ENCODE assay signal across 17 mouse cellular contexts in the genomic region with DNA sequence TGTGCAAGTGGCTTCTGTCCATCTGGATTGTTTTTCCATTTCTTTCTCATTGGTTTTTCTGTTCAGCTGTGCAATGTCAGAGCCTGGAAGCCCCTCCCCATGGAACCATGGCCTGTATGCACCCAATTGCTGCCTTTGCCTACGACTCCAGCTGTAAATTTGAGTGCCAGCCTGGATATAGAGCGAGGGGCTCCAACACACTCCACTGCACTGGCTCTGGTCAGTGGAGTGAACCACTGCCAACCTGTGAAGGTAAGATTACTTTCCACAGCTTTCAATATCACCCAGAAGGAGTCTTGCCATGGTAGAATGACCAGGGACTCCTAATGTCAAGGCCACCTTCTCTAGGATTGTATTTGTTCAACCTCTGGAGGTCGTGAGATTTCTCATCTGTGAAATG. TPM values are rescaled to one million over a fixed set of nuclear protein-coding genes. Genes with fewer than 3 reads are reported as not detected.
"Had no signal": no experiment of that assay in that cellular context is flagged by ENCODE, and none has a peak within 500 bp of the region (broad histone marks: within the 10 kb centered on the region; RNA-seq: fewer than 3 reads in every experiment).

No protein-coding gene starts in this region.

- H3K4me1 ChIP-seq: neural tube, embryonic 15.5 days; stomach, embryonic 15.5 days had no signal

- DNase-seq: retina, postnatal 1 day; right cerebral cortex, adult 18-20 months; right cerebral cortex, postnatal 14 days; right cerebral cortex, postnatal 25 days; right cerebral cortex, postnatal 4 days; spleen, adult 18-20 months; thymus, adult 18-20 months; thymus, adult 2 months; thymus, postnatal 14 days; thymus, postnatal 25 days; thymus, postnatal 36 days; thymus, postnatal 4 days had no signal

- H3K4me3 ChIP-seq: neural tube, embryonic 15.5 days; stomach, embryonic 15.5 days had no signal

- H3K4me2 ChIP-seq: neural tube, embryonic 15.5 days; stomach, embryonic 15.5 days had no signal

- H3K27ac ChIP-seq: neural tube, embryonic 15.5 days; stomach, embryonic 15.5 days; stomach, postnatal 0 days had no signal

- H3K27me3 ChIP-seq: neural tube, embryonic 15.5 days; stomach, embryonic 15.5 days had no signal

- H3K36me3 ChIP-seq: neural tube, embryonic 15.5 days; stomach, embryonic 15.5 days had no signal

- H3K9ac ChIP-seq: neural tube, embryonic 15.5 days; stomach, embryonic 15.5 days had no signal

- H3K9me3 ChIP-seq: neural tube, embryonic 15.5 days; stomach, embryonic 15.5 days had no signal

RNA-seq across cellular contexts. Expression of a gene that starts 14.9 kb away (rescaled TPM):
- polyA plus RNA-seq: neural tube, embryonic 14.5 days; neural tube, embryonic 15.5 days; stomach, embryonic 14.5 days had no signal
